Mouse (Mus musculus): Measurements from ENCODE around the gene Prep.

- no peak for TF ChIP-seq CTCF (IDR thresholded peaks at IDR 0.05; ENCODE audit: low read depth, low read length)
- TF ChIP-seq POLR2A (IDR thresholded peaks at IDR 0.05; ENCODE audit: extremely low read depth, insufficient read depth, low read length) = no peak
Measured at GRCm38 (mm10) chr10:45121637-45122036, 54.6 kb downstream of the Prep start.

Measured in liver, adult 2 months (tissue).